Mouse (Mus musculus): ENCODE data around the gene Tbc1d17.

Tbc1d17 gene

GRCm38 (mm10) chr7:44868919-44869696 lies 20.2 kb upstream of the Tbc1d17 start:
- DNase-seq (ENCODE audit: low spot score in 2 of 2), result no peak

GRCm38 (mm10) chr7:44868465-44868864 lies 19.6 kb upstream of the Tbc1d17 start:
- DNase-seq (ENCODE audit: low spot score in 2 of 2), result no peak

- DNase-seq (ENCODE audit: low spot score in 2 of 2), result no peak
Measured at GRCm38 (mm10) chr7:44867802-44868201, 18.9 kb upstream of the Tbc1d17 start.

GRCm38 (mm10) chr7:44867010-44867702 lies 18.3 kb upstream of the Tbc1d17 start:
- no peak for DNase-seq (ENCODE audit: low spot score in 2 of 2)

- DNase-seq (ENCODE audit: low spot score in 2 of 2), result no peak
Measured at GRCm38 (mm10) chr7:44866276-44867009, 17.6 kb upstream of the Tbc1d17 start.

- no peak for DNase-seq (ENCODE audit: low spot score in 2 of 2)
Measured at GRCm38 (mm10) chr7:44864595-44865542, 16.0 kb upstream of the Tbc1d17 start.

- DNase-seq (ENCODE audit: low spot score in 2 of 2), result no peak
Measured at GRCm38 (mm10) chr7:44863982-44864494, 15.2 kb upstream of the Tbc1d17 start.

GRCm38 (mm10) chr7:44863210-44863609 lies 14.3 kb upstream of the Tbc1d17 start:
- no peak for DNase-seq (ENCODE audit: low spot score in 2 of 2)

- DNase-seq (ENCODE audit: low spot score in 2 of 2), result no peak
Measured at GRCm38 (mm10) chr7:44862434-44862833, 13.6 kb upstream of the Tbc1d17 start.

GRCm38 (mm10) chr7:44861429-44861816 lies 12.5 kb upstream of the Tbc1d17 start:
- DNase-seq (ENCODE audit: low spot score in 2 of 2), result no peak

- DNase-seq (ENCODE audit: low spot score in 2 of 2), result peak; percentile 47 to 71
Measured at GRCm38 (mm10) chr7:44860576-44861428, 11.9 kb upstream of the Tbc1d17 start.

- DNase-seq (ENCODE audit: low spot score in 2 of 2), result no peak
Measured at GRCm38 (mm10) chr7:44859896-44860295, 11.0 kb upstream of the Tbc1d17 start.

GRCm38 (mm10) chr7:44857905-44858304 lies 9.0 kb upstream of the Tbc1d17 start:
- DNase-seq (ENCODE audit: low spot score in 2 of 2), result peak in 1 of 2 experiments; percentile 50

- DNase-seq (ENCODE audit: low spot score in 2 of 2), result peak; percentile 66 to 80
Measured at GRCm38 (mm10) chr7:44857042-44857552, 8.2 kb upstream of the Tbc1d17 start, which contains the start of gene Pnkp. Gene Pnkp (plus strand): TSS chr7:44857139.

GRCm38 (mm10) chr7:44856265-44856916 lies 7.5 kb upstream of the Tbc1d17 start:
- DNase-seq (ENCODE audit: low spot score in 2 of 2), result no peak

GRCm38 (mm10) chr7:44855036-44855435 lies 6.2 kb upstream of the Tbc1d17 start:
- DNase-seq (ENCODE audit: low spot score in 2 of 2), result no peak

GRCm38 (mm10) chr7:44854356-44855031 lies 5.6 kb upstream of the Tbc1d17 start:
- peak; percentile 76 to 77 for DNase-seq (ENCODE audit: low spot score in 2 of 2)

GRCm38 (mm10) chr7:44853596-44854355 lies 4.9 kb upstream of the Tbc1d17 start:
- DNase-seq (ENCODE audit: low spot score in 2 of 2), result no peak

All from spleen, postnatal 14 days (tissue).